Mouse (Mus musculus) layer of hippocampus, adult 18-20 months (tissue): ENCODE results near the gene Sema6b. TPM values are rescaled to one million over a fixed set of nuclear protein-coding genes. Genes with fewer than 3 reads are reported as not detected.
A peak's percentile ranks its signal among the peaks of the same experiment; 100 is the strongest.
"Not testable (repeated sequence)": the region's sequence is repeated elsewhere in the genome, so short reads cannot be mapped to it uniquely, and the experiment has no call there.

ENCODE experiments used
- DNase-seq, 2 experiments: peaks; one replicate each; pipeline ENCODE4 v3.0.0; 2022; ENCODE audit warnings: low spot score in 2 of 2
- total RNA-seq, 2 experiments: library from RNA; stranded (reverse); gene quantifications; 2 replicates each; pipeline ENCODE4 v1.2.3; 2021

Gene Sema6b
- total RNA-seq, 2 experiments from 2014 or later: 128 to 130 TPM

DNA sequence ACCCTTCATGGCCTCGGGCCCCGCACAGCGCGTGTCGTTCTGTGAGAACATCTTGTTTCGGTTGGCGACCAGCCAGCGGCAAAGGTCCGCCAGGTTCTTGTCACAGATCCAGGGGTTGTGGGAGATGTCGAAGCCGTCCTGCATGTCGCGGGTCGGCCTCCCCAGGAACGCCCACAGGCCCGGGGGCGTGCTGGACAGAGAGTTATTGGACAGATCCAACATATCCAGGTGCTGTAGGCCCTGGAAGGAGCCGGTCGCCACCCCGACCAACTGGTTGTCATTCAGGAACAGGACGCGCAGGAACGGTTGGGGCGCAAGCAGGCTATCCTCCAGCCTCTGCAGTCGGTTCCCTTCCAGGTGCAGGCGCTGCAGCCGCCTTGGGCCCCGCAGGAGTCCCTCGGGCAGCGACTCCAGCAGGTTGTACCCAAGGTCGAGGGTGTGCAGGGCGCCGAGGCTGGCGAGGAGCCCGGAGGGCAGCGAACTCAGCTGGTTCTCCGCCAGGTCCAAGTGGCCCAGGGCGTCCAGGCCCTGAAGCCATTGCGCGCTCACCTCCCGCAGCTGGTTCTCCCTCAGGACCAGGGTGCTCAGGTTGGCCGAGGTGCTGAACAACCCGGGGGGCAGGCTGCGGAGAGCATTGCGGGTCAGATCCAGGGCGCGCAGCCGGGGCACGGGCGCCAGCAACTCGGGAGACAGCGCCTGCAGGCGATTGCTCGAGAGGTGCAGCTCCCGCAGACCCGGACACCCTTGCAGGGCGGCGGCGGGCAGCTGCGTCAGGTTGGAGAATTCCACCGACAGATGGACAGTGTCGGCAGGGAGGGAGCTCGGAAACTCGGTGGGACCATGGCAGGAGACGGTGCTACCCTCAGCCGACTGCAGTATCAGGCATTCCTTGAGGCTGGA lies 19.9 kb downstream of the Sema6b start:
- DNase-seq: no peak

GRCm38 (mm10) chr17:56119431-56119830 lies 20.7 kb downstream of the Sema6b start:
- DNase-seq: no peak

DNA sequence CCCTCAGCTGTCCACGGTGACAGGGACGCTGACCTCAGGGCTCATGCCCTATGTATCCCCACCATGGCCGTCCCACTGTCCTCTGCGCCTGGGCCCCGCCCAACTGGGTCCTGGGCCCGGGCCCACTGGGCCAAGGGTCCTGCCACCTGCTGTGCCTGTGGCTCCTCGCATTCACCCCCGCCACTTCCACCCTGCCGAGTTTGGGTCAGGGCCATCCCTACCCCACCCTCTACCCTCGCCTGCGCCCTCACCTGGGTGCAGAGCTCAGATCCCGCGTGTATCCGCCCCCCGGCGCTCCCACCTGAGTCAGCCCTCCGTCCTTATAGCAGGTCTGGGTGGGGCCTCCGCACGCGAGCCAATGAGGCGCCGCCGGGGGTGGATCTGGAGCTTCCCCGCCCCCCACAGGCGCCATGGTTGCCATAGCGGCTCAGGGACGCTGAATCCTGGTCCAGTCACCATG lies 22.9 kb downstream of the Sema6b start, which contains the start of gene Plin5:
Gene Plin5 (minus strand): TSS at position 346 of the 460 bp plus-strand sequence.
- no peak for DNase-seq

DNA sequence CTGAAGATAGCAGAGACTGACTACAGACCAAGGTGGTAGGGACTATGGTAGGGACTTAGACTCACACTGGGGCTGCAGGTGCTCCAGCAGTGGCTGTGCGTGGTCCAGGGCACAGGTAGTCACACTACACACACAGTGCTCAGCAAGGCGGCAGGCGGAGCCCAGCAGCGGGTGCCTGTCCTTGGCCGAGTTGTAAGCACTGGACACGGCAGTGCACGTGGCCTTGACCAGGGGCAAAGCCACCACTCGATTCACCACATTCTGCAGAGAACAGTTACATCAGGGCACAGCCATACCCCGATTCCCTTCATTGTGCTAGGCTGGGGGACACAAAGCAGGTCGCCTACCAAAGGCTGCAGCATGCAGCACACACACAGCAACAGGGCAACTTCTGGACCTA lies 23.9 kb downstream of the Sema6b start:
- DNase-seq: no peak

GRCm38 (mm10) chr17:56112743-56113142 lies 27.4 kb downstream of the Sema6b start:
- no peak for DNase-seq

- peak in 1 of 2 experiments; percentile 71 for DNase-seq
Measured at GRCm38 (mm10) chr17:56111864-56112263, 28.3 kb downstream of the Sema6b start.

GRCm38 (mm10) chr17:56111021-56111420 lies 29.1 kb downstream of the Sema6b start:
- DNase-seq: no peak

DNA sequence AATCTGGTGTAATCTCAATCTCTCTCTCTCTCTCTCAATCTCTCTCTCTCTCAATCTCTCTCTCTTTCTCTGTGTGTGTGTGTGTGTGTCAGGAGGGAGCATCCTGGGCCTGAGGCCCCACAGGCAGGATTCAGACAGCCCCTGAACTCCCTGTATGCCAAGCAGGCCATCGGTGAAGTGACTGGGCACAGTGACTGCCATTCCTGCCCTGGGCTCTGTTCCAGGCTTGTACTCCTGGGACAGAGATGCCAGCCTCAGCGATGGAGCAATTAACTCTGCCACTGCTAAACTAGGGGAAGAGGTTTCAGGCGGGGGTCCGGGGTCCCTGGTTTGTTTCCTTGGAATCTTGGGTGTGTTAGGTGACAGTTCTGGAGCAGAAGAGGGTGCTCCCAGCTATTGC lies 29.6 kb downstream of the Sema6b start:
- DNase-seq: no peak

DNA sequence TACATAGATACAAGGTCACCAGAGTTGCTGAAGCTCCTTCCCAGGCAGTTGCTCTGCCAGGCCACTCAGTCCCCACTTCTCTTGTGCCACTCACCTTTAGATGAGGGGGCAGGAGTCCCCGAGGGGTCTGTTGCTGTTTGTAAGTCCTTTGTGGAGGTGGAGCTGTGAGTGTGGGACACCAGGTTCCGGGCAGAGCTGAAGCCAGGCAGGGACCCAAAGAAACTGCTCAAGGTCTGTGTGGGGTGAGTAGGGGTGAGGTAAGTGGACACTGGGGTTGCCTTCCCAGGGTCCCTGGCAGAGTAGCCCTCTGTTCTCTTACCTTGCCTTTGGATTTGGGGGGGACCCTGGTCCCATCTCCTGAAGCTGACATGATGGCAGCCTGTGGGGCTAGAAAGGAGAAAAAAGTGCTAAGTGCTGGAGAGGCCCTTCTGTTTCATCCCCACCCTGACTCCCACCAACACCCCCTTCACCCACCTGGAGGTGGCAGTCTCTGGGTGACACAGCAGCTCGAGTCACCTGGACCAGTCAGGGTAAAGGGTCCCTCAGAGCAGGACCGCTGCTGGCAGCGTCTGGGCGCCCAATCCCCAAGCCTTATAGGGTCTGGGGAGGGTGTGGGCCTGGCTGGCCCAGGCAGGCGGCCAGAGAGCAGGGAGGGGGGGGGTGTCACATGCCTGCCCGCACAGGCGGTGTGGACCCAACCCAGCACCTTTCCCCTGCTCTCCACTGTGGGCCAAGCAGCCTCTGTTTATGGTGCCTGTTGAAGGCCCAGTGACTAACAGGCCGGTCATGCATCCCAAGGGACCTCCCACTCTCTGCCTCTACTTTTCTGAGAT lies 30.7 kb downstream of the Sema6b start, which contains the start of gene Plin4:
Gene Plin4 (minus strand): TSS at position 585 of the 833 bp plus-strand sequence.
- no peak for DNase-seq

DNA sequence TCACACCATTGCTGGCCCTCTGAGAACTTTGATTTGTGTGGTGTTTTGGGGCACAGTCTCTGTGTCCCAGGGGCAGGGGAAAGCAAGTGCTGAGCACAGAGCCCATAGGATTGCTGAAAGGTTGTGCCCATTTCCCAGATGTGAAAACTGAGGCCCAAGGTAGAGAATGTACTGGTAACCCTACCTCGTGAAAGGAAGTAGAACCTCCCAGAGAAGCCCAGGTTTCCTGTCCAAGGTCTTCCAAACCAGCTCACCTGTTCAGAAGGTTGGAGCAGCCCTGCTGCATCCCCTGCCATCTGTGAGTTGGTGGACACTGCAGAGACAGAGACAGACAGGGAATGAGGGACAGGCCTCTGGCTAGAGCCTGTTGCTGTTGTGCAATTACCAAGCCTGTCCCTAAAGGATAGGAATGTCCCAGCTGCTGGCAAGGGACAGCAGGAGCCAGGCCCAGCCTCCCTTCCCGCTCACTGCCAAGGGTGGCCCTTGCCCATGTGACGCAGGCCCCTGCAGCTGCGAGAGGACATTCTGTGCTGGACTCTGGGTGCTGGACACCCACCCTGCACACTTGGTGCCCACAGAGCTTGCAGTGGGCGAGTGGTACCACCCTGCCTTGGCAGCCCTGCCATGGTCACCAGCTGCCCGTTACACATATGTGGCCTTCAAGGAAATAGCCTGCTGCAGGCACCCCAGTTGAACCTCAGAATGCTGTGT lies 31.7 kb downstream of the Sema6b start:
- DNase-seq: peak; percentile 54 to 85

- no peak for DNase-seq
Measured at GRCm38 (mm10) chr17:56107736-56108135, 32.4 kb downstream of the Sema6b start.

- DNase-seq: no peak
Measured at GRCm38 (mm10) chr17:56106981-56107380, 33.2 kb downstream of the Sema6b start.

- not testable (repeated sequence) for DNase-seq
Measured at GRCm38 (mm10) chr17:56106436-56106835, 33.7 kb downstream of the Sema6b start.

DNA sequence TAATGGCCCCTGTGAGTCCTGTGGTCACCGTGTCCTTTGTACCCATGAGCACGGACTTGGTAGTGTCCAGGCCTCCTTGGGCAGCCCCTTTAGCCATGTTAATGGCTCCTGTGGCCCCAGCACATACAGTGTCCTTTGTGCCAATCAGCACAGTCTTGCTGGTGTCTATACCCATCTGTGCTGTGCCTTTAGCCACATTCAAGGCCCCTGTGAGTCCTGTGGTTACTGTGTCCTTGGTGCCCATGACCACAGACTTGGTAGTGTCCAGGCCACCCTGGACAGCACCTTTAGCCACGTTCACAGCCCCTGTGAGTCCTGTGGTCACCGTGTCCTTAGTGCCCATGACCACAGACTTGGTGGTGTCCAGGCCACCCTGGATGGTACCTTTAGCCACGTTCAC lies 35.3 kb downstream of the Sema6b start:
- DNase-seq: not testable (repeated sequence)

DNA sequence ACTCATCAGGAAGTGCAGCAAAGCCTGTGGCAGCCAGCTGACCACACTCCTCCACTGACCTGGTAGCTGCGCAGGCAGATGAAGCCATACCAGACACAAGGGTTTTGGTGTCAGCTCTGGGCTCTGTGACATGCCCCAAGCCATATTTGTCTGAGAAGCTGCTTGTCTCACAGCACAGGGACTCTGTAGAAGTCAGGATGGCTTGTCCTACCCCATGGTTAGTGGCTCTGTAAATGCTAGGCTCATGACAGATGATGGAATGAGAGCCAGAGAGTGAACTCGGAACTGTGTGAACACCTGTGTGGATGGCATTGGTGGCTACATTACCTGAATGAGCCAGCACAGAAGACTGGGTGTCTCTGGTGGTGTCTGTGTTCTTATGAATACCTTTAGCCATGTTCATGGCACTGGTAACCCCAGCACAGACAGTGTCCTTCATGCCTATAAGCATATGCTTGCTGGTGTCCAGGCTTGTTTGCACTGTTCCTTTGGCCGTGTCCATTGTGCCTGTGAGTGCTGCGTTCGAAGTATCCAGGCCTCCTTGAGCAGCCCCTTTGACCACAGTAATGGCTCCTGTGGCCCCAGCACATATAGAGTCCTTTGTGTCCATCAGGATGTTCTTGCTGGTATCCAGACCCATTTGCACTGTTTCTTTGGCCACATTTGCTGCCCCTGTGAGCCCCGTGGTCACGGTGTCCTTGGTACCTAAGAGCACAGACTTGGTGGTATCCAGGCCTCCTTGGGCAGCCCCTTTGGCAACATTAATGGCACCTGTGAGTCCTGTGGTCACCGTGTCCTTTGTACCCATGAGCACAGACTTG lies 36.5 kb downstream of the Sema6b start:
- no peak for DNase-seq

DNA sequence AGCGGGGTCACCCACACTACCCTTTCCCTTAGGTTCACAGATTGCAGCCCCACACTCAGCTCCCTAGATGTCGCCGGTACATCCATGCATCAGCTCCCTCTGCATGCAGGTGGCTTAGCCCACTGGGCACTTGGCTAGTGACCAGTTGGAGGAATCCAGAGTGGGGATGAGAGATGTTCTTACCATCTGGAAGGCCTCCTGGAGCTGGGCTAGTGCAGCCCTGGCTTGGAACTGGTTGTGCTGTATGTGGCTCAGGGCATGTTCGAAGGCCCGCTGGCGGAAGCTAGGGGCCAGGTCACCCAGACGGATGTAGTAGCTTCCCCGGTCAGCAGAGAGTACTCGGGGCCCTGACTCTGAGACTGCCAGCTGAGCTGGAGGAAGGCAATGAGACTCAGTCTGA lies 37.2 kb downstream of the Sema6b start:
- DNase-seq: no peak

- no peak for DNase-seq
Measured at GRCm38 (mm10) chr17:56102158-56102557, 38.0 kb downstream of the Sema6b start.

- no peak for DNase-seq
Measured at GRCm38 (mm10) chr17:56100811-56101210, 39.3 kb downstream of the Sema6b start.

- no peak for DNase-seq
Measured at GRCm38 (mm10) chr17:56098711-56099572, 41.2 kb downstream of the Sema6b start.
